15 mouse cellular contexts compared by ENCODE assay signal in genomic region chr11:87659216-87659615, GRCm38 (mm10). TPM values are rescaled to one million over a fixed set of nuclear protein-coding genes. Genes with fewer than 3 reads are reported as not detected.
"Had no signal": no experiment of that assay in that cellular context is flagged by ENCODE, and none has a peak within 500 bp of the region (broad histone marks: within the 10 kb centered on the region; RNA-seq: fewer than 3 reads in every experiment).

No protein-coding gene starts in this region.

- H3K4me1 ChIP-seq: lung, embryonic 15.5 days; neural tube, embryonic 12.5 days; stomach, embryonic 15.5 days had no signal

- ATAC-seq: liver, embryonic 12.5 days; midbrain, embryonic 13.5 days; midbrain, embryonic 15.5 days had no signal

- H3K9me3 ChIP-seq: liver, embryonic 12.5 days; lung, embryonic 15.5 days; megakaryocyte, embryonic 14.5 days; midbrain, embryonic 13.5 days; midbrain, embryonic 15.5 days; neural tube, embryonic 12.5 days; stomach, embryonic 15.5 days had no signal

- H3K27ac ChIP-seq: liver, embryonic 12.5 days; liver, embryonic 14.5 days; lung, embryonic 15.5 days; macrophage; midbrain, embryonic 13.5 days; midbrain, embryonic 15.5 days; neural tube, embryonic 12.5 days; stomach, embryonic 15.5 days; stomach, postnatal 0 days had no signal

- H3K9ac ChIP-seq: liver, embryonic 12.5 days; liver, embryonic 14.5 days; lung, embryonic 15.5 days; midbrain, embryonic 13.5 days; midbrain, embryonic 15.5 days; neural tube, embryonic 12.5 days; stomach, embryonic 15.5 days had no signal

- H3K4me2 ChIP-seq: liver, embryonic 12.5 days; lung, embryonic 15.5 days; midbrain, embryonic 11.5 days; midbrain, embryonic 13.5 days; midbrain, embryonic 15.5 days; neural tube, embryonic 12.5 days; stomach, embryonic 15.5 days had no signal

- H3K27me3 ChIP-seq: liver, embryonic 12.5 days; lung, embryonic 15.5 days; stomach, embryonic 15.5 days had no signal

- H3K4me3 ChIP-seq: liver, embryonic 12.5 days; lung, embryonic 15.5 days; megakaryocyte, embryonic 14.5 days; midbrain, embryonic 13.5 days; midbrain, embryonic 15.5 days; neural tube, embryonic 12.5 days; stomach, embryonic 15.5 days had no signal

- DNase-seq: right cerebral cortex, postnatal 14 days; thymus, adult 2 months; thymus, postnatal 25 days; thymus, postnatal 4 days had no signal

- H3K36me3 ChIP-seq: liver, embryonic 12.5 days; lung, embryonic 15.5 days; midbrain, embryonic 13.5 days; midbrain, embryonic 15.5 days; neural tube, embryonic 12.5 days; stomach, embryonic 15.5 days had no signal

RNA-seq across cellular contexts. Expression of gene Hsf5, which starts 42.3 kb away (rescaled TPM):
- polyA plus RNA-seq: macrophage; stomach, postnatal 0 days had no signal
